In the genomic region with DNA sequence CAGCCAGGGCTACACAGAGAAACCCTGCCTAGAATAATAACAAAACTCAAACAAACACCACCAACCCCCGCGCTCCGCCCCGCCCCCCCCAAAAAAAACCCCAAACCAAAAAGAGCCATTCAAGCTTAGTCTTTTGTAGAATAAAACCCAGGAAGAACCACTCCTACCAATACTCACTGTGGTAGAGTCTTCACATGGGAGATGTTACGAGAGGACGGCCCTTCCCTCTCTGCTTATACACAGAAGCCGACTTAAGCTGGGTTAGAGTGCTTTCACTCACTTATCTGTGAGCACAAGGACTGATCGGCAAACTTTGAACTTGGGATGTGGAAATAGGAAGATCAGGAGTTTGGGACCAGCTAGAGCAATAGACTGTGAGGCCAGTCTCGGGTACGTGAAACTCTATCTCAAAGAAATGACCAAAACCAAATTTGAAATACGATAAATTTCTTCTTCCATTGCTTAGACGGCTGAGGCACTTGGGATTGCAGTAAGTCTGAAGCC, we compare ENCODE assay signal across 24 mouse cellular contexts. TPM values are rescaled to one million over a fixed set of nuclear protein-coding genes. Genes with fewer than 3 reads are reported as not detected.
A peak's percentile ranks its signal among the peaks of the same experiment; 100 is the strongest.
DNase-seq lines count a peak whose midpoint lies in the region; ATAC-seq and TF ChIP-seq lines count a peak whose summit lies in the region.
"Had no signal": no experiment of that assay in that cellular context is flagged by ENCODE, and none has a peak within 500 bp of the region (broad histone marks: within the 10 kb centered on the region; RNA-seq: fewer than 3 reads in every experiment).

No protein-coding gene starts in this region.

- peaks cover 42% of the 10 kb centered on the region for H3K4me1 ChIP-seq in E14TG2a.4 (replicated peaks; ENCODE audit: low read depth, low read length)
- H3K4me1 ChIP-seq in ES-Bruce4 (ENCODE audit: control insufficient read depth, insufficient read depth, low read length) = peaks cover 3% of the 10 kb centered on the region
- H3K4me1 ChIP-seq in ES-E14 (ENCODE audit: control insufficient read depth in 2 of 2, insufficient read depth in 2 of 2, low read length in 2 of 2, poor library complexity in 1 of 2) = peaks cover 6 to 7% of the 10 kb centered on the region in 2 experiments
- no peaks in the 10 kb centered on the region for H3K4me1 ChIP-seq in lung, postnatal 0 days (ENCODE audit: insufficient read depth, low read depth, low read length)
- H3K4me1 ChIP-seq: embryonic facial prominence, embryonic 12.5 days had no signal

- H3K9ac ChIP-seq in ES-Bruce4 (ENCODE audit: low read depth, poor library complexity, severe bottlenecking) = peak overlapping the region; percentile 75
- H3K9ac ChIP-seq in ES-E14 (ENCODE audit: insufficient read depth, low read depth, low read length, poor library complexity, severe bottlenecking) = peak overlapping the region; percentile 53; the same call in 1 of the 2 replicates
- H3K9ac ChIP-seq in lung, postnatal 0 days (replicated peaks; ENCODE audit: low read depth) = no peak overlapping the region
- H3K9ac ChIP-seq: embryonic facial prominence, embryonic 12.5 days; forebrain, embryonic 13.5 days; forebrain, embryonic 15.5 days; forebrain, postnatal 0 days had no signal

- H3K4me2 ChIP-seq in lung, postnatal 0 days (replicated peaks; ENCODE audit: low read depth, low read length) = no peak overlapping the region
- H3K4me2 ChIP-seq: embryonic facial prominence, embryonic 12.5 days; forebrain, embryonic 13.5 days; forebrain, embryonic 15.5 days had no signal

- TF ChIP-seq POLR2A in ES-Bruce4 (IDR thresholded peaks at IDR 0.05; ENCODE audit: insufficient read depth, low read length) = no peak

- H3K27ac ChIP-seq in ES-Bruce4 (ENCODE audit: insufficient read depth, low read length) = peak overlapping the region; percentile 95
- peak overlapping the region; percentile 88; the same call in 1 of the 2 replicates for H3K27ac ChIP-seq in ES-E14 (ENCODE audit: insufficient read depth, low read depth, low read length, poor library complexity, severe bottlenecking)
- no peak overlapping the region for H3K27ac ChIP-seq in lung, postnatal 0 days (ENCODE audit: low read length)
- H3K27ac ChIP-seq: embryonic facial prominence, embryonic 10.5 days; embryonic facial prominence, embryonic 12.5 days; forebrain, embryonic 13.5 days; forebrain, embryonic 15.5 days had no signal

- H3K4me3 ChIP-seq in E14TG2a.4 (replicated peaks; ENCODE audit: low read length) (peak overlapping the region; percentile 87), ES-Bruce4 (ENCODE audit: low read depth, low read length) (peak overlapping the region; percentile 43), ES-E14 (ENCODE audit: insufficient read depth in 1 of 2, low read depth in 1 of 2, low read length in 2 of 2, poor library complexity in 1 of 2, severe bottlenecking in 1 of 2) (peak overlapping the region; percentile 78 to 88)
- no peak overlapping the region for H3K4me3 ChIP-seq in lung, postnatal 0 days (ENCODE audit: low read depth, low read length)
- H3K4me3 ChIP-seq: embryonic facial prominence, embryonic 10.5 days; embryonic facial prominence, embryonic 12.5 days; forebrain, embryonic 13.5 days; forebrain, embryonic 15.5 days had no signal

- TF ChIP-seq CTCF in E14TG2a.4 (conservative IDR thresholded peaks at IDR 0.05; ENCODE audit: low read length) = no peak
- TF ChIP-seq CTCF in ES-Bruce4 (IDR thresholded peaks at IDR 0.05; ENCODE audit: low read depth, low read length) = no peak
- no peak for TF ChIP-seq CTCF in lung, postnatal 0 days (IDR thresholded peaks at IDR 0.05)

- DNase-seq in ES-E14 (ENCODE audit: low read depth, low spot score) = no peak
- peak; percentile 57 for DNase-seq in ZHBTc4 (ENCODE audit: low read depth, low spot score)
- DNase-seq in layer of hippocampus, postnatal 36 days = no peak
- no peak for DNase-seq in embryo, embryonic 10.5 days (ENCODE audit: low spot score)
- no peak for DNase-seq in lung, postnatal 0 days (ENCODE audit: low spot score)
- DNase-seq: adrenal gland, adult 2 months; adrenal gland, postnatal 10 days; adrenal gland, postnatal 25 days; cerebellum, adult 11 months; cerebellum, adult 18-20 months; cerebellum, adult 8-10 months; cerebellum, adult 9-11 months; cerebellum, postnatal 14 days; cerebellum, postnatal 36 days; forebrain, postnatal 0 days had no signal

- 60% methylated on average over 12 of the region's 12 CpGs for WGBS in lung, postnatal 0 days

- TF ChIP-seq EP300 in ES-Bruce4 (IDR thresholded peaks at IDR 0.05; ENCODE audit: insufficient read depth, low read depth, low read length) = no peak
- no peak for TF ChIP-seq EP300 in lung, postnatal 0 days (IDR thresholded peaks at IDR 0.05)

- H3K27me3 ChIP-seq in E14TG2a.4 (ENCODE audit: insufficient read depth, low read length) (no peaks in the 10 kb centered on the region), ES-Bruce4 (ENCODE audit: control insufficient read depth, insufficient read depth, low read length, poor library complexity, severe bottlenecking) (no peaks in the 10 kb centered on the region)
- no peaks in the 10 kb centered on the region for H3K27me3 ChIP-seq in lung, postnatal 0 days (replicated peaks; ENCODE audit: insufficient read depth, low read length)

- no peak for ATAC-seq in lung, postnatal 0 days
- ATAC-seq: forebrain, embryonic 13.5 days; forebrain, embryonic 15.5 days; forebrain, postnatal 0 days had no signal

- in situ Hi-C loops in ES-E14 (cut with MboI; ENCODE audit: low sequenced_read_pairs in 2 of 2, unreplicated experiment in 2 of 2) = loop anchor here in 1 of 2 experiments (5.0 kb wide), 1 partner anchor 44 kb away; no protein-coding TSS in a partner anchor

- H3K9me3 ChIP-seq in E14TG2a.4 (ENCODE audit: low read length) (no peaks in the 10 kb centered on the region), ES-Bruce4 (replicated peaks; ENCODE audit: control insufficient read depth, insufficient read depth, low read length, poor library complexity, severe bottlenecking) (no peaks in the 10 kb centered on the region), ES-E14 (ENCODE audit: control insufficient read depth, insufficient read depth, low read depth, low read length) (no peaks in the 10 kb centered on the region)
- H3K9me3 ChIP-seq in lung, postnatal 0 days (ENCODE audit: low read length) = no peaks in the 10 kb centered on the region
- H3K9me3 ChIP-seq: embryonic facial prominence, embryonic 10.5 days; embryonic facial prominence, embryonic 12.5 days; forebrain, embryonic 13.5 days; forebrain, embryonic 15.5 days had no signal

- H3K36me3 ChIP-seq in E14TG2a.4 (ENCODE audit: insufficient read depth, low read length) (peaks cover 21% of the 10 kb centered on the region), ES-Bruce4 (ENCODE audit: control insufficient read depth, insufficient read depth, low read length, poor library complexity, severe bottlenecking) (peaks cover 11% of the 10 kb centered on the region), ES-E14 (ENCODE audit: control insufficient read depth, insufficient read depth, low read length, poor library complexity, severe bottlenecking) (peaks cover 8% of the 10 kb centered on the region; the same call in 1 of the 2 replicates)
- no peaks in the 10 kb centered on the region for H3K36me3 ChIP-seq in lung, postnatal 0 days (ENCODE audit: insufficient read depth, low read length)
- H3K36me3 ChIP-seq: embryonic facial prominence, embryonic 10.5 days; embryonic facial prominence, embryonic 12.5 days; forebrain, embryonic 15.5 days had no signal

TF ChIP-seq in ES-E14, 5 proteins besides CTCF, POLR2A, EP300 and RAD21:
- TF ChIP-seq ZC3H11A (IDR thresholded peaks at IDR 0.05; ENCODE audit: borderline replicate concordance, low read depth, low read length) (no peak), MAFK (IDR thresholded peaks at IDR 0.05; ENCODE audit: insufficient read depth, low read depth, low read length) (no peak), ZNF384 (IDR thresholded peaks at IDR 0.05; ENCODE audit: low read depth, low read length) (no peak), HCFC1 (IDR thresholded peaks at IDR 0.05; ENCODE audit: borderline replicate concordance, insufficient read depth, low read length) (no peak), CHD2 (IDR thresholded peaks at IDR 0.05; ENCODE audit: low read depth, low read length) (no peak)

RNA-seq across cellular contexts. Expression of a gene that starts 0.9 kb away (rescaled TPM):
- 610 and 613 TPM in 2 replicates for polyA plus RNA-seq in ES-Bruce4 (2011; ENCODE audit: insufficient read depth, insufficient read length, low read depth, missing spikeins)
- 89.3 and 138 TPM in 2 replicates for total RNA-seq in ES-E14 (2012; rRNA removed)
- not detected for total RNA-seq in layer of hippocampus, postnatal 36 days (2021)
- polyA plus RNA-seq in lung, postnatal 0 days (2015; fragmentation: Nextera tagmentation; extraction: Ambion mirVana) = 0.24 and 0.36 TPM in 2 replicates
- total RNA-seq: adrenal gland, adult 2 months; adrenal gland, postnatal 10 days; adrenal gland, postnatal 25 days; adrenal gland, postnatal 4 days; common myeloid progenitor, adult 5-6 weeks; forebrain, postnatal 0 days; MEL had no signal
- polyA plus RNA-seq: adrenal gland, adult 2 months; embryonic facial prominence, embryonic 10.5 days had no signal

Comparison
In these comparisons a context has a peak if more than half of its experiments do, and no peak if none do; other contexts are left out.
1. RNA of a gene that starts 0.9 kb away (total RNA-seq): 89.3 to 138 TPM in ES-E14; not detected in layer of hippocampus, postnatal 36 days; every median in the first group is over 10 times any median in the second.